Mouse (Mus musculus) ES-E14 (cell line): ENCODE results near the gene Tspan8.

ENCODE experiments used
- CHD2 ChIP-seq: IDR thresholded peaks from 2 replicates; pipeline ENCODE4 v1.6.1; 2014; ENCODE audit warnings: mild to moderate bottlenecking, low read depth, low read length, inconsistent platforms
- HCFC1 ChIP-seq: IDR thresholded peaks from 2 replicates; pipeline ENCODE4 v1.6.1; 2012; ENCODE audit warnings: low read length, inconsistent platforms, borderline replicate concordance; ENCODE audit not compliant: insufficient read depth
- MAFK ChIP-seq: IDR thresholded peaks from 2 replicates; pipeline ENCODE4 v1.6.1; 2014; ENCODE audit warnings: mild to moderate bottlenecking, low read depth, low read length, inconsistent platforms; ENCODE audit not compliant: insufficient read depth
- ZC3H11A ChIP-seq: IDR thresholded peaks from 2 replicates; pipeline ENCODE4 v1.6.1; 2012; ENCODE audit warnings: low read depth, mild to moderate bottlenecking, inconsistent platforms, low read length, borderline replicate concordance
- ZNF384 ChIP-seq: IDR thresholded peaks from 2 replicates; pipeline ENCODE4 v1.6.1; 2012; ENCODE audit warnings: low read depth, low read length, inconsistent platforms

DNA sequence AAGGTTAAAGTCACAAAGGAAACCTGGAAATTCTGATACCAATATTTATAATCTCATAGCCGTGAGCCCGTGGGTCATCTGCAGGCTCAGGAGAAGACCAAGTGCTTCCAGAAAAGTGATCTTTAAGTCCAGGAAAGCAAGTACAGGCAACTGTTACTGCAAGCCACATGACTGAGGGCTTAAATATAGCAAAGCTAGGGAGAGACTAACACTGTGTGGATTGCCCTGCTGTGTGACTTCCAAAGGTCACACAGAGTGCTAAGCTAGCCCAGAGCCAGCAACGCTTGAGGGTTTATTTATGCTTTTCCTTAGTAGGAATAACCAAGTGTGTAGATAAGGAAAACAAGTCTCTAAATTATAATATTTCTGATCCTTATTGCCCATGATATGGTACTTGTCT lies 15.2 kb upstream of the Tspan8 start:
- TF ChIP-seq HCFC1 (no peak), MAFK (no peak), ZNF384 (no peak), ZC3H11A (no peak), CHD2 (no peak)
